Mouse (Mus musculus): Measurements from ENCODE around the gene D6Wsu163e. TPM values are rescaled to one million over a fixed set of nuclear protein-coding genes. Genes with fewer than 3 reads are reported as not detected.

Gene D6Wsu163e
- polyA plus RNA-seq (2015; fragmentation: Nextera tagmentation; extraction: Ambion mirVana), result 19.4 and 20.1 TPM in 2 replicates

DNA sequence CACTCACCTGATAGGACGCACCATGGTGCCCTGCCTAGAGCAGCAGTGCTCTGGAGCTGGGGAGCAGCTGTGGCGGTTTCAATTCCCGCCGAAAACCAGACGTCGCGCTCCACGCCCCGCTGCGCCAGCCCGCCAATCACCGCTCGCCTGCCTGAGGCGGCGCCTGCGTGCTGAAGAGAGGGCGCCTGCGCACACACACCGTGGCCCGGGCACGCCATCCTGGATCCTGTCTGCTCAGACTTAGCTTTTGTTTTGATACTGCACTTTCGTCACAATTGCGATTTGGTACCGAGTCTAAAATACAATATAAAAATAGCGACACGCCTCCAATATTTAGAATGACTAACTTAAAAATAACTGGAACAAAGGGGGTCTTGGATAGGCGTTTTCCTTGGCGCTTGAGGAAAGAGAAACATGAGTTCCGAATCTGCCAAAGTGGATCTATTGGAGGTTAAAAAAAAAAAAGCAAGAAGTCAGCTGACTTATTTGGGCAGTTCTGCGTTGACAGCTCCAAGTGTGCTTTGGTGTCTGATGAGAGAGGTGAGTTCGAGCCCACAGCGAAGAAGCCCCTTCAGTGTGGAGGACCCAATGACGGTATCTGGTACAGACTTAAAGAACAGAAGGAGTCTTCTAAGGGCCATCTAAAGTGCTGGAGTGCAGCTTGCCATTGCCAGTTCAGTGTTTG, at the start of gene D6Wsu163e, which contains the start of gene Rad51ap1:
Gene D6Wsu163e, plus strand, starts transcription at position 476 of the 685 bp plus-strand sequence.
Gene Rad51ap1, minus strand, starts transcription at position 101 of the 685 bp plus-strand sequence.
- Histone ChIP-seq H3K27me3 (ENCODE audit: control insufficient read depth, insufficient read depth, low read depth, low read length) (no peaks in the 10 kb centered on the region), H3K4me2 (ENCODE audit: low read depth, low read length) (peak within 1 kb of the TSS; percentile 79), H3K4me3 (ENCODE audit: low read length) (peak within 1 kb of the TSS; percentile 79), H3K36me3 (ENCODE audit: control insufficient read depth, insufficient read depth, low read length) (no peaks in the 10 kb centered on the region; the same call in 1 of the 2 replicates), H3K9me3 (ENCODE audit: control insufficient read depth, low read length) (no peaks in the 10 kb centered on the region), H3K9ac (ENCODE audit: low read length) (peak within 1 kb of the TSS; percentile 77), H3K4me1 (replicated peaks; ENCODE audit: control insufficient read depth, insufficient read depth, low read length) (peaks cover 15% of the 10 kb centered on the region), H3K27ac (ENCODE audit: low read length) (peak within 1 kb of the TSS; percentile 54; the same call in 1 of the 2 replicates)
- ATAC-seq (ENCODE audit: low read depth), result peak; percentile 100
- WGBS, result under 1% methylated on average over 33 of the region's 33 CpGs

DNA sequence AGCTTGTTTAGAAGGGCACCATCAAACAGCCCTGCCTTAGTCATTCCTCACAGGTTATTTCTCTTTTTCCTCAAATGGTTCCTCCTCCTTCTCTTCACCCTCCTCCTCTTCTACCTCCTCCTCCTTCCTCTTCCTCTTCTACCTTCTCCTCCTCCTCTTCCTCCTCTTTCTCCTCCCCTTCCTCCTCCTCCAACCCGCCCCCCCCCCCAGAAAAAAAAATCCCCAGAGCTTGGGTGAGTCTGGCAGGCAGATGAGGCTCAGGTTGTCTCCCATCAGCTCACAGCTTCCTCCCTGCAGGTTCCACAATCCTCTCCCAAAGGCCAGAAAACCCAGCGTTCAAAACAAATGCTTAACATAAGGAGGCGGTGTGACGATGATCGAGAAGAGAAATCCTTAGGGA, 32.4 kb upstream of the D6Wsu163e start:
- Histone ChIP-seq H3K36me3 (ENCODE audit: control insufficient read depth, insufficient read depth, low read length) (no peaks in the 10 kb centered on the region), H3K27me3 (ENCODE audit: control insufficient read depth, insufficient read depth, low read depth, low read length) (no peaks in the 10 kb centered on the region), H3K9ac (ENCODE audit: low read length) (no peak overlapping the region), H3K27ac (ENCODE audit: low read length) (no peak overlapping the region), H3K4me2 (ENCODE audit: low read depth, low read length) (no peak overlapping the region), H3K4me1 (replicated peaks; ENCODE audit: control insufficient read depth, insufficient read depth, low read length) (no peaks in the 10 kb centered on the region), H3K9me3 (ENCODE audit: control insufficient read depth, low read length) (no peaks in the 10 kb centered on the region), H3K4me3 (ENCODE audit: low read length) (no peak overlapping the region)
- 73% methylated on average over 4 of the region's 5 CpGs for WGBS
- no peak for ATAC-seq (ENCODE audit: low read depth)

DNA sequence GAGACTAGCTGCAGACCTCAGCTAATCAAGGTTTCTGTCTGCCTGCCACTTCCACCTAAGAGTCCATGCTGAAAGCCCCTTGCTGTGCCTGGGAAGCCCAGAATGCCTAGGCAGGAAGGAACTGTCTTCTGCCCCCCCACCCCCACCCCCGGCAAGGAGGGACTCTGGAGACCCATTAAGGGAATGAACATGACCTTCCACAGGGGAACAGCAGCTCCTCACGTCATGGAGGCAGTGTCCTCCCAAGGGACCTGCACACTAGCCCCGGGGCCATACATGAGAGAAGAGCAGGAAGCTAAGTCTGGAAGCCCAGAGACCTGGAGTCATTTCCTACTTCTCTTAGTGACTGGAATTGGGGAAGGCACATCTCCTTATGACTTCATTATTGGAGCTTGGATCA, 31.9 kb upstream of the D6Wsu163e start:
- H3K27ac ChIP-seq (ENCODE audit: low read length), result no peak overlapping the region
- no peaks in the 10 kb centered on the region for H3K9me3 ChIP-seq (ENCODE audit: control insufficient read depth, low read length)
- H3K9ac ChIP-seq (ENCODE audit: low read length), result no peak overlapping the region
- H3K4me2 ChIP-seq (ENCODE audit: low read depth, low read length), result no peak overlapping the region
- 60% methylated on average over 3 of the region's 3 CpGs for WGBS
- ATAC-seq (ENCODE audit: low read depth), result no peak
- H3K4me3 ChIP-seq (ENCODE audit: low read length), result no peak overlapping the region
- no peaks in the 10 kb centered on the region for H3K27me3 ChIP-seq (ENCODE audit: control insufficient read depth, insufficient read depth, low read depth, low read length)
- no peaks in the 10 kb centered on the region for H3K36me3 ChIP-seq (ENCODE audit: control insufficient read depth, insufficient read depth, low read length)
- H3K4me1 ChIP-seq (replicated peaks; ENCODE audit: control insufficient read depth, insufficient read depth, low read length), result no peaks in the 10 kb centered on the region

DNA sequence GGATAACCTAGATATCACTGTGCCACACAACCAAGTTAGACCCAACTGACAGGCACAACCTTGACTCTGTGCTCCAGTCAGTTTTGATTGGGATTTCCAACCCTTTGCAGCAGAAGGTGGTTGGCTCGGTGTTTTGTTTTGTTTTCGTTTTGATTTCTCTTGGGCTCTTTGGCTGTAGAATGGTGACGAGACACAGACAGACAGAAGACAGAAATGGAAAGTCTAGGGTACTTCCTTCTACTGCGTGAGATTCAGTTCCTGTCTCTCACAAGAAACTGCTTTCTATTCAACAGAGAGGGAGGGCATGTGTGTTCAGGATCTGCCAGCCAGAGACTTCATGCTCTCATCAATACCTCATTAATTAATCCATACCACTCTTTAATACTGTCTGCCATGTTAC, 29.0 kb upstream of the D6Wsu163e start:
- Histone ChIP-seq H3K9ac (ENCODE audit: low read length) (no peak overlapping the region), H3K4me3 (ENCODE audit: low read length) (no peak overlapping the region), H3K36me3 (ENCODE audit: control insufficient read depth, insufficient read depth, low read length) (no peaks in the 10 kb centered on the region), H3K4me1 (replicated peaks; ENCODE audit: control insufficient read depth, insufficient read depth, low read length) (no peaks in the 10 kb centered on the region), H3K9me3 (ENCODE audit: control insufficient read depth, low read length) (no peaks in the 10 kb centered on the region), H3K27ac (ENCODE audit: low read length) (no peak overlapping the region), H3K4me2 (ENCODE audit: low read depth, low read length) (no peak overlapping the region), H3K27me3 (ENCODE audit: control insufficient read depth, insufficient read depth, low read depth, low read length) (no peaks in the 10 kb centered on the region)
- ATAC-seq (ENCODE audit: low read depth), result no peak
- 66% methylated on average over 4 of the region's 4 CpGs for WGBS

GRCm38 (mm10) chr6:126914928-126915327, 24.8 kb upstream of the D6Wsu163e start:
- H3K36me3 ChIP-seq (ENCODE audit: control insufficient read depth, insufficient read depth, low read length), result no peaks in the 10 kb centered on the region
- no peak overlapping the region for H3K4me3 ChIP-seq (ENCODE audit: low read length)
- ATAC-seq (ENCODE audit: low read depth), result no peak
- no peaks in the 10 kb centered on the region for H3K9me3 ChIP-seq (ENCODE audit: control insufficient read depth, low read length)
- H3K4me2 ChIP-seq (ENCODE audit: low read depth, low read length), result no peak overlapping the region
- WGBS, result 82% methylated on average over 5 of the region's 5 CpGs
- H3K9ac ChIP-seq (ENCODE audit: low read length), result no peak overlapping the region
- no peak overlapping the region for H3K27ac ChIP-seq (ENCODE audit: low read length)
- H3K4me1 ChIP-seq (replicated peaks; ENCODE audit: control insufficient read depth, insufficient read depth, low read length), result no peaks in the 10 kb centered on the region
- H3K27me3 ChIP-seq (ENCODE audit: control insufficient read depth, insufficient read depth, low read depth, low read length), result no peaks in the 10 kb centered on the region

- ATAC-seq (ENCODE audit: low read depth), result peak; percentile 88
- Histone ChIP-seq H3K27me3 (ENCODE audit: control insufficient read depth, insufficient read depth, low read depth, low read length) (no peaks in the 10 kb centered on the region), H3K4me3 (ENCODE audit: low read length) (peak within 1 kb of the TSS; percentile 25), H3K36me3 (ENCODE audit: control insufficient read depth, insufficient read depth, low read length) (peaks cover 20% of the 10 kb centered on the region), H3K4me1 (replicated peaks; ENCODE audit: control insufficient read depth, insufficient read depth, low read length) (peaks cover 2% of the 10 kb centered on the region; the same call in 1 of the 2 replicates), H3K9ac (ENCODE audit: low read length) (peak within 1 kb of the TSS; percentile 29; the same call in 1 of the 2 replicates), H3K4me2 (ENCODE audit: low read depth, low read length) (peak within 1 kb of the TSS; percentile 39), H3K27ac (ENCODE audit: low read length) (peak within 1 kb of the TSS; percentile 82), H3K9me3 (ENCODE audit: control insufficient read depth, low read length) (no peaks in the 10 kb centered on the region)
- WGBS, result 9% methylated on average over 21 of the region's 21 CpGs
These were observed 18.5 kb upstream of the D6Wsu163e start, which contains the start of gene Dyrk4 for GRCm38 (mm10) chr6:126921111-126921881. Dyrk4 (minus strand) TSS chr6:126921839.

- H3K27ac ChIP-seq (ENCODE audit: low read length), result no peak overlapping the region
- H3K9ac ChIP-seq (ENCODE audit: low read length), result no peak overlapping the region
- no peak overlapping the region for H3K4me2 ChIP-seq (ENCODE audit: low read depth, low read length)
- no peak for ATAC-seq (ENCODE audit: low read depth)
- H3K27me3 ChIP-seq (ENCODE audit: control insufficient read depth, insufficient read depth, low read depth, low read length), result no peaks in the 10 kb centered on the region
- peaks cover 2% of the 10 kb centered on the region; the same call in 1 of the 2 replicates for H3K4me1 ChIP-seq (replicated peaks; ENCODE audit: control insufficient read depth, insufficient read depth, low read length)
- no peaks in the 10 kb centered on the region for H3K9me3 ChIP-seq (ENCODE audit: control insufficient read depth, low read length)
- no peak overlapping the region for H3K4me3 ChIP-seq (ENCODE audit: low read length)
- 83% methylated on average over 2 of the region's 2 CpGs for WGBS
- H3K36me3 ChIP-seq (ENCODE audit: control insufficient read depth, insufficient read depth, low read length), result peaks cover 14% of the 10 kb centered on the region
These were observed 6.9 kb upstream of the D6Wsu163e start for GRCm38 (mm10) chr6:126932896-126933295.

- Histone ChIP-seq H3K27ac (ENCODE audit: low read length) (no peak overlapping the region), H3K4me1 (replicated peaks; ENCODE audit: control insufficient read depth, insufficient read depth, low read length) (peaks cover 15% of the 10 kb centered on the region), H3K27me3 (ENCODE audit: control insufficient read depth, insufficient read depth, low read depth, low read length) (no peaks in the 10 kb centered on the region), H3K4me2 (ENCODE audit: low read depth, low read length) (peak overlapping the region; percentile 79), H3K36me3 (ENCODE audit: control insufficient read depth, insufficient read depth, low read length) (peaks cover 7% of the 10 kb centered on the region; the same call in 1 of the 2 replicates), H3K4me3 (ENCODE audit: low read length) (peak overlapping the region; percentile 79), H3K9ac (ENCODE audit: low read length) (no peak overlapping the region), H3K9me3 (ENCODE audit: control insufficient read depth, low read length) (no peaks in the 10 kb centered on the region)
- ATAC-seq (ENCODE audit: low read depth), result no peak
- WGBS, result 66% methylated on average over 2 of the region's 2 CpGs
These were observed 1.7 kb upstream of the D6Wsu163e start for GRCm38 (mm10) chr6:126938047-126938446.
